21 mouse cellular contexts compared by ENCODE assay signal in the genomic region with DNA sequence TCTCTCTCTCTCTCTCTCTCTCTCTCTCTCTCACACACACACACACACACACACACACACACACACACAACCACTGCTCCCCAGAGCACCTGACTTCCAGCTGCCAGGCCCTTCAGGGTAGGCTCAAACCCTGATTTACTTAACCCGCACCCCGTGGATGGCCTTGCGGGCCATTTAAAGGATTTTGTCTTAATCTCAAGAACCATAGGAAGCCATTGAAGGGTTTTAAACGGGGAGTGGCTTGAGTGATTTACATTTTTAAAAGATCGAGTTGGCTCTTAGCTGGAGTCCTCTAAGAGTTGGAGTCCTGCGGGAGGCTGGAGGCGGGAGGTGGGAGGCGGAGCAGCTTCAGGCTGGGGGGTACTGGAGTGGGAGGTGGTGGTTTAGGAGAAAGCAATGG. TPM values are rescaled to one million over a fixed set of nuclear protein-coding genes. Genes with fewer than 3 reads are reported as not detected.
DNase-seq lines count a peak whose midpoint lies in the region; ATAC-seq lines count a peak whose summit lies in the region.
"Had no signal": no experiment of that assay in that cellular context is flagged by ENCODE, and none has a peak within 500 bp of the region (broad histone marks: within the 10 kb centered on the region; RNA-seq: fewer than 3 reads in every experiment).

No protein-coding gene starts in this region.

- H3K4me1 ChIP-seq in hindbrain, embryonic 10.5 days (replicated peaks) = peaks cover 76% of the 10 kb centered on the region
- peaks cover 24% of the 10 kb centered on the region for H3K4me1 ChIP-seq in hindbrain, embryonic 11.5 days (replicated peaks; ENCODE audit: control insufficient read depth, insufficient read depth, low read length)
- H3K4me1 ChIP-seq in neural tube, embryonic 13.5 days (replicated peaks) = peaks cover 91% of the 10 kb centered on the region
- H3K4me1 ChIP-seq in limb, embryonic 12.5 days (replicated peaks) = peaks cover 89% of the 10 kb centered on the region

- H3K4me2 ChIP-seq in hindbrain, embryonic 11.5 days (replicated peaks; ENCODE audit: low read depth, low read length) = no peak overlapping the region
- H3K4me2 ChIP-seq in neural tube, embryonic 13.5 days = peak overlapping the region; percentile 26
- peak overlapping the region; percentile 54; the same call in 1 of the 2 replicates for H3K4me2 ChIP-seq in limb, embryonic 12.5 days

- H3K9me3 ChIP-seq in hindbrain, embryonic 10.5 days = no peaks in the 10 kb centered on the region
- H3K9me3 ChIP-seq in hindbrain, embryonic 11.5 days (ENCODE audit: control insufficient read depth, low read length) = no peaks in the 10 kb centered on the region
- no peaks in the 10 kb centered on the region for H3K9me3 ChIP-seq in neural tube, embryonic 13.5 days
- H3K9me3 ChIP-seq in limb, embryonic 12.5 days = no peaks in the 10 kb centered on the region
- H3K9me3 ChIP-seq: heart, embryonic 12.5 days had no signal

- 3% methylated on average over 8 of the region's 8 CpGs for WGBS in hindbrain, embryonic 10.5 days
- WGBS in hindbrain, embryonic 11.5 days = 4% methylated on average over 8 of the region's 8 CpGs
- WGBS in neural tube, embryonic 13.5 days = 7% methylated on average over 8 of the region's 8 CpGs
- WGBS in limb, embryonic 12.5 days = 10% methylated on average over 8 of the region's 8 CpGs

- peaks cover 100% of the 10 kb centered on the region for H3K27me3 ChIP-seq in hindbrain, embryonic 10.5 days (ENCODE audit: insufficient read depth, poor library complexity, severe bottlenecking)
- H3K27me3 ChIP-seq in hindbrain, embryonic 11.5 days (ENCODE audit: control insufficient read depth, insufficient read depth, low read length) = peaks cover 68% of the 10 kb centered on the region
- H3K27me3 ChIP-seq in neural tube, embryonic 13.5 days = peaks cover 97% of the 10 kb centered on the region
- H3K27me3 ChIP-seq in limb, embryonic 12.5 days = peaks cover 67% of the 10 kb centered on the region

- H3K4me3 ChIP-seq in hindbrain, embryonic 10.5 days = no peak overlapping the region
- no peak overlapping the region for H3K4me3 ChIP-seq in hindbrain, embryonic 11.5 days (ENCODE audit: low read depth, low read length)
- no peak overlapping the region for H3K4me3 ChIP-seq in neural tube, embryonic 13.5 days
- no peak overlapping the region for H3K4me3 ChIP-seq in limb, embryonic 12.5 days (replicated peaks)
- H3K4me3 ChIP-seq: erythroblast, embryonic 14.5 days had no signal

- no peak overlapping the region for H3K9ac ChIP-seq in hindbrain, embryonic 11.5 days (ENCODE audit: low read depth, low read length)
- H3K9ac ChIP-seq in neural tube, embryonic 13.5 days = 0 out of 2 replicates have a peak overlapping the region, but pooled peaks have one; percentile 45
- no peak overlapping the region for H3K9ac ChIP-seq in limb, embryonic 12.5 days (replicated peaks)
- H3K9ac ChIP-seq: heart, embryonic 12.5 days had no signal

- ATAC-seq in hindbrain, embryonic 11.5 days (ENCODE audit: low FRiP score) = no peak
- ATAC-seq in neural tube, embryonic 13.5 days (ENCODE audit: low read depth) = no peak
- ATAC-seq in limb, embryonic 12.5 days (ENCODE audit: insufficient number of reproducible peaks, insufficient read depth, low FRiP score, low TSS enrichment, low read depth) = no peak

- H3K36me3 ChIP-seq in hindbrain, embryonic 10.5 days = no peaks in the 10 kb centered on the region
- H3K36me3 ChIP-seq in hindbrain, embryonic 11.5 days (ENCODE audit: control insufficient read depth, insufficient read depth, low read length) = no peaks in the 10 kb centered on the region
- H3K36me3 ChIP-seq in neural tube, embryonic 13.5 days = no peaks in the 10 kb centered on the region
- no peaks in the 10 kb centered on the region for H3K36me3 ChIP-seq in limb, embryonic 12.5 days
- H3K36me3 ChIP-seq: heart, embryonic 12.5 days had no signal

- DNase-seq in hindbrain, embryonic 10.5 days (ENCODE audit: low spot score) = no peak
- DNase-seq in hindbrain, embryonic 11.5 days (ENCODE audit: low spot score) = no peak
- DNase-seq in neural tube, embryonic 10.5 days (ENCODE audit: extremely low spot score, low spot score) = no peak
- no peak for DNase-seq in adrenal gland, adult 2 months
- no peak for DNase-seq in gastrocnemius, postnatal 10 days
- DNase-seq in adrenal gland, adult (ENCODE audit: inconsistent age in 2 of 2, low spot score in 1 of 2) = no peak
- DNase-seq: adrenal gland, postnatal 10 days; B cell, adult 2 months; cerebellum, adult 8-10 months; heart, postnatal 4 days; kidney, adult 18-20 months; kidney, postnatal 4 days; layer of hippocampus, postnatal 36 days; right cerebral cortex, postnatal 25 days had no signal

- peak overlapping the region; percentile 56 for H3K27ac ChIP-seq in hindbrain, embryonic 10.5 days
- H3K27ac ChIP-seq in hindbrain, embryonic 11.5 days (ENCODE audit: low read depth, low read length) = no peak overlapping the region
- peak overlapping the region; percentile 85 for H3K27ac ChIP-seq in neural tube, embryonic 13.5 days (replicated peaks)
- H3K27ac ChIP-seq in limb, embryonic 12.5 days = no peak overlapping the region

RNA-seq across cellular contexts. Expression of gene Lmx1b, which starts 58.4 kb away (rescaled TPM):
- polyA plus RNA-seq in hindbrain, embryonic 10.5 days (2016; fragmentation: Nextera tagmentation; extraction: Ambion mirVana) = 2.5 and 7.7 TPM in 2 replicates
- polyA plus RNA-seq in hindbrain, embryonic 11.5 days (2014; fragmentation: Nextera tagmentation; extraction: Ambion mirVana) = 4.2 and 5.0 TPM in 2 replicates
- polyA plus RNA-seq in neural tube, embryonic 13.5 days (2015; fragmentation: Nextera tagmentation; extraction: Ambion mirVana) = 9.1 and 11.1 TPM in 2 replicates
- polyA plus RNA-seq in limb, embryonic 12.5 days (2016; fragmentation: Nextera tagmentation; extraction: Ambion mirVana) = 8.6 and 9.9 TPM in 2 replicates
- total RNA-seq in adrenal gland, adult 2 months (2021) = not detected
- 0.02 TPM in 1 of 2 replicates, not detected in the other for polyA plus RNA-seq in adrenal gland, adult 2 months (2012; rRNA removed)
- under 1 TPM; 0.35 to 0.45 TPM for total RNA-seq in gastrocnemius, postnatal 10 days (2021)
- total RNA-seq: megakaryocyte, adult 5-6 weeks had no signal
- polyA plus RNA-seq: erythroblast, embryonic 14.5 days; gonadal fat pad, adult 2 months; lung, embryonic 16.5 days had no signal

Comparison
In these comparisons a context has a peak if more than half of its experiments do, and no peak if none do; other contexts are left out.
1. H3K27ac ChIP-seq: peak in hindbrain, embryonic 10.5 days (single experiment) and neural tube, embryonic 13.5 days (single experiment); none in hindbrain, embryonic 11.5 days (single experiment) and limb, embryonic 12.5 days (single experiment).